Mouse (Mus musculus): Measurements from ENCODE around the gene Aldob.

DNA sequence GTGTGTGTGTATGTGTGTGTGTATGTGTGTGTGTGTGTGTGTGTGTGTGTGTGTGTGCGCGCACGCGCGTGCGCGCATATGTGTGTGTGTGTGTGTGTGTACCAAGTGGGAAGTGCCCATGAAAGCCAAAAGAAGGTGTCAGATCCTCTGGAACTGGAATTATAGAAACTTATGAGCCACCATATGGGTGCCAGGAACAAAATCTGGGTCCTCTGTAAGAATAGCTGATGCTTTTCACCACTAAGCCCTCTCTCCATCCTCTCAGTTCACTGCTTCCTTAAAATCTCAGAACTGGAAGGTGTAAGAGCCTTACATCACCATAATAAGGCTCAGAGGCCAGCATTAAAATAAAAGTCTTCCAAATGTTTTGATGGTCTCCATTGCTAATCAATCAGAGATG lies 8.0 kb upstream of the Aldob start:
- TF ChIP-seq EP300 (optimal IDR thresholded peaks at IDR 0.05) = no peak
- TF ChIP-seq CTCF (IDR thresholded peaks at IDR 0.05; ENCODE audit: low read depth) = no peak

Measured in stomach, postnatal 0 days (tissue).